Mouse (Mus musculus): ENCODE results near the gene Acadvl. TPM values are rescaled to one million over a fixed set of nuclear protein-coding genes. Genes with fewer than 3 reads are reported as not detected.
A peak's percentile ranks its signal among the peaks of the same experiment; 100 is the strongest.

Gene Acadvl
- polyA plus RNA-seq (2012; fragmentation: generic; extraction: Trizol), result 87.8 TPM
- long read RNA-seq, experiment 1, transcript Acadvl-202 (20 exons, 2,168 nt), result major isoform, 112 of 154 reads
- long read RNA-seq, experiment 1, partial matches to known transcripts, result 27 of 154 reads
- long read RNA-seq, experiment 1, other reads (novel, unspliced or antisense), result 12 of 154 reads
- long read RNA-seq, experiment 2, transcript Acadvl-201 (19 exons, 2,020 nt), result minor isoform, 14 of 614 reads
- long read RNA-seq, experiment 2, transcript Acadvl-202 (20 exons, 2,168 nt), result major isoform, 558 of 614 reads
- long read RNA-seq, experiment 2, partial matches to known transcripts, result 11 of 614 reads
- long read RNA-seq, experiment 2, other reads (novel, unspliced or antisense), result 31 of 614 reads

GRCm38 (mm10) chr11:70014880-70015558, at the start of gene Acadvl:
Acadvl (minus strand) TSS chr11:70015411.
- Histone ChIP-seq H3ac (ENCODE audit: control insufficient read depth, insufficient read length, low read depth) (peak within 1 kb of the TSS; percentile 55), H3K36me3 (ENCODE audit: control insufficient read depth, insufficient read depth) (peaks cover 40% of the 10 kb centered on the region), H3K27me3 (ENCODE audit: control insufficient read depth, insufficient read depth, insufficient read length) (no peaks in the 10 kb centered on the region), H3K79me2 (ENCODE audit: control insufficient read depth, insufficient read depth) (peaks cover 32% of the 10 kb centered on the region), H3K4me3 (ENCODE audit: insufficient read depth, poor library complexity, severe bottlenecking) (peak within 1 kb of the TSS; percentile 44), H3K79me3 (ENCODE audit: low read depth) (peaks cover 16% of the 10 kb centered on the region)
- TF ChIP-seq FOSL1 (IDR thresholded peaks at IDR 0.05; ENCODE audit: insufficient read depth, low read length, poor library complexity, severe bottlenecking), result no peak
- peak; percentile 83 for TF ChIP-seq MAX (IDR thresholded peaks at IDR 0.05)

- H3ac ChIP-seq (ENCODE audit: control insufficient read depth, insufficient read length, low read depth), result no peak overlapping the region
- H3K79me2 ChIP-seq (ENCODE audit: control insufficient read depth, insufficient read depth), result no peaks in the 10 kb centered on the region
- H3K4me3 ChIP-seq (ENCODE audit: insufficient read depth, poor library complexity, severe bottlenecking), result no peak overlapping the region
- H3K79me3 ChIP-seq (ENCODE audit: low read depth), result no peaks in the 10 kb centered on the region
- H3K36me3 ChIP-seq (ENCODE audit: control insufficient read depth, insufficient read depth), result no peaks in the 10 kb centered on the region
- no peaks in the 10 kb centered on the region for H3K27me3 ChIP-seq (ENCODE audit: control insufficient read depth, insufficient read depth, insufficient read length)
- no peak for TF ChIP-seq CTCF (IDR thresholded peaks at IDR 0.05; ENCODE audit: control insufficient read depth, insufficient read depth, insufficient read length)
- no peak for TF ChIP-seq FOSL1 (IDR thresholded peaks at IDR 0.05; ENCODE audit: insufficient read depth, low read length, poor library complexity, severe bottlenecking)
- TF ChIP-seq MYOD1 (IDR thresholded peaks at IDR 0.05; ENCODE audit: control insufficient read depth, insufficient read length, low read depth), result no peak
- TF ChIP-seq USF1 (IDR thresholded peaks at IDR 0.05; ENCODE audit: low read depth), result no peak
Observed at GRCm38 (mm10) chr11:70063053-70063452, 47.8 kb upstream of the Acadvl start.

- Histone ChIP-seq H3K4me3 (ENCODE audit: insufficient read depth, poor library complexity, severe bottlenecking) (no peak overlapping the region), H3ac (ENCODE audit: control insufficient read depth, insufficient read length, low read depth) (no peak overlapping the region), H3K79me3 (ENCODE audit: low read depth) (no peaks in the 10 kb centered on the region), H3K36me3 (ENCODE audit: control insufficient read depth, insufficient read depth) (no peaks in the 10 kb centered on the region), H3K79me2 (ENCODE audit: control insufficient read depth, insufficient read depth) (no peaks in the 10 kb centered on the region), H3K27me3 (ENCODE audit: control insufficient read depth, insufficient read depth, insufficient read length) (no peaks in the 10 kb centered on the region)
- TF ChIP-seq USF1 (IDR thresholded peaks at IDR 0.05; ENCODE audit: low read depth), result no peak
- TF ChIP-seq MYOD1 (IDR thresholded peaks at IDR 0.05; ENCODE audit: control insufficient read depth, insufficient read length, low read depth), result no peak
- TF ChIP-seq FOSL1 (IDR thresholded peaks at IDR 0.05; ENCODE audit: insufficient read depth, low read length, poor library complexity, severe bottlenecking), result no peak
- no peak for TF ChIP-seq CTCF (IDR thresholded peaks at IDR 0.05; ENCODE audit: control insufficient read depth, insufficient read depth, insufficient read length)
- no peak for TF ChIP-seq MYOG (IDR thresholded peaks at IDR 0.05; ENCODE audit: control insufficient read depth, extremely low read depth, insufficient read length)
- no peak for TF ChIP-seq CEBPB (IDR thresholded peaks at IDR 0.05; ENCODE audit: low read depth)
- no peak for TF ChIP-seq MAX (IDR thresholded peaks at IDR 0.05)
Observed at GRCm38 (mm10) chr11:70059930-70060329, 44.7 kb upstream of the Acadvl start.

GRCm38 (mm10) chr11:70057805-70058204, 42.6 kb upstream of the Acadvl start:
- H3K79me2 ChIP-seq (ENCODE audit: control insufficient read depth, insufficient read depth), result no peaks in the 10 kb centered on the region
- no peak overlapping the region for H3K4me3 ChIP-seq (ENCODE audit: insufficient read depth, poor library complexity, severe bottlenecking)
- H3K36me3 ChIP-seq (ENCODE audit: control insufficient read depth, insufficient read depth), result no peaks in the 10 kb centered on the region
- H3K27me3 ChIP-seq (ENCODE audit: control insufficient read depth, insufficient read depth, insufficient read length), result no peaks in the 10 kb centered on the region
- H3K79me3 ChIP-seq (ENCODE audit: low read depth), result no peaks in the 10 kb centered on the region
- H3ac ChIP-seq (ENCODE audit: control insufficient read depth, insufficient read length, low read depth), result no peak overlapping the region
- TF ChIP-seq MYOD1 (IDR thresholded peaks at IDR 0.05; ENCODE audit: control insufficient read depth, insufficient read length, low read depth), result no peak
- TF ChIP-seq CEBPB (IDR thresholded peaks at IDR 0.05; ENCODE audit: low read depth), result no peak
- TF ChIP-seq USF1 (IDR thresholded peaks at IDR 0.05; ENCODE audit: low read depth), result no peak
- TF ChIP-seq CTCF (IDR thresholded peaks at IDR 0.05; ENCODE audit: control insufficient read depth, insufficient read depth, insufficient read length), result no peak
- no peak for TF ChIP-seq FOSL1 (IDR thresholded peaks at IDR 0.05; ENCODE audit: insufficient read depth, low read length, poor library complexity, severe bottlenecking)
- TF ChIP-seq MAX (IDR thresholded peaks at IDR 0.05), result no peak
- TF ChIP-seq MYOG (IDR thresholded peaks at IDR 0.05; ENCODE audit: control insufficient read depth, extremely low read depth, insufficient read length), result no peak

- no peak for TF ChIP-seq MYOG (IDR thresholded peaks at IDR 0.05; ENCODE audit: control insufficient read depth, extremely low read depth, insufficient read length)
- no peak for TF ChIP-seq MYOD1 (IDR thresholded peaks at IDR 0.05; ENCODE audit: control insufficient read depth, insufficient read length, low read depth)
- peak; percentile 80 for TF ChIP-seq CTCF (IDR thresholded peaks at IDR 0.05; ENCODE audit: control insufficient read depth, insufficient read depth, insufficient read length)
- no peak for TF ChIP-seq CEBPB (IDR thresholded peaks at IDR 0.05; ENCODE audit: low read depth)
- no peak for TF ChIP-seq MAX (IDR thresholded peaks at IDR 0.05)
- Histone ChIP-seq H3K27me3 (ENCODE audit: control insufficient read depth, insufficient read depth, insufficient read length) (no peaks in the 10 kb centered on the region), H3ac (ENCODE audit: control insufficient read depth, insufficient read length, low read depth) (no peak overlapping the region), H3K36me3 (ENCODE audit: control insufficient read depth, insufficient read depth) (no peaks in the 10 kb centered on the region), H3K79me2 (ENCODE audit: control insufficient read depth, insufficient read depth) (no peaks in the 10 kb centered on the region), H3K4me3 (ENCODE audit: insufficient read depth, poor library complexity, severe bottlenecking) (no peak overlapping the region), H3K79me3 (ENCODE audit: low read depth) (no peaks in the 10 kb centered on the region)
Observed at GRCm38 (mm10) chr11:70055618-70056214, 40.5 kb upstream of the Acadvl start.

All from C2C12 (cell line).